Mouse (Mus musculus) frontal cortex, postnatal 25 days (tissue): ENCODE results near the gene Crkl.
A peak's percentile ranks its signal among the peaks of the same experiment; 100 is the strongest.
"Not testable (repeated sequence)": the region's sequence is repeated elsewhere in the genome, so short reads cannot be mapped to it uniquely, and the experiment has no call there.

Experiments used
- DNase-seq, 2 experiments: peaks; one replicate each; pipeline ENCODE4 v3.0.0; 2022; ENCODE audit warnings: low spot score in 2 of 2

Gene Crkl

DNA sequence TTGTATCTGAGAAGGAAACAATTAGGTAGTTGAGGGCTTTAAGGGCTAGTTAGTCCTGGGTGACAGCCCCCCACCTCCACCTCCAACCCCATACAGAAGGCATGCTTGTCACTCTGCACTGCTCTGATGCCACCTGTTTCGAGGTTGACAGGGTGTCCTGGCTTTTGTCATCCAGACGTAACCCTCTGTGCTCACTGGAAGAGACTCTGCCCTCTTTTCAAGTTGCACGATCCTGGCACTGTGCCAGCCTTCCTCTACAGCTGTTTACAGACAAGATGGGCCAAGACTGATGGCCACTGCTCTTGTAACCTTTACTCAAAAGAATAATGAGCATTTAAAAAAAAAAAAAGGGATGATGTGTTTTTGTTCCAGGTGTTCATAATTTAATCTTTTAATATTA, 34.7 kb downstream of the Crkl start:
- no peak for DNase-seq

GRCm38 (mm10) chr16:17488478-17489468, 37.0 kb downstream of the Crkl start:
- no peak for DNase-seq

GRCm38 (mm10) chr16:17489469-17490111, 37.8 kb downstream of the Crkl start, which contains the start of gene Aifm3:
Aifm3 (plus strand) TSS chr16:17489611.
- no peak for DNase-seq

GRCm38 (mm10) chr16:17491154-17491553, 39.4 kb downstream of the Crkl start:
- no peak for DNase-seq

DNA sequence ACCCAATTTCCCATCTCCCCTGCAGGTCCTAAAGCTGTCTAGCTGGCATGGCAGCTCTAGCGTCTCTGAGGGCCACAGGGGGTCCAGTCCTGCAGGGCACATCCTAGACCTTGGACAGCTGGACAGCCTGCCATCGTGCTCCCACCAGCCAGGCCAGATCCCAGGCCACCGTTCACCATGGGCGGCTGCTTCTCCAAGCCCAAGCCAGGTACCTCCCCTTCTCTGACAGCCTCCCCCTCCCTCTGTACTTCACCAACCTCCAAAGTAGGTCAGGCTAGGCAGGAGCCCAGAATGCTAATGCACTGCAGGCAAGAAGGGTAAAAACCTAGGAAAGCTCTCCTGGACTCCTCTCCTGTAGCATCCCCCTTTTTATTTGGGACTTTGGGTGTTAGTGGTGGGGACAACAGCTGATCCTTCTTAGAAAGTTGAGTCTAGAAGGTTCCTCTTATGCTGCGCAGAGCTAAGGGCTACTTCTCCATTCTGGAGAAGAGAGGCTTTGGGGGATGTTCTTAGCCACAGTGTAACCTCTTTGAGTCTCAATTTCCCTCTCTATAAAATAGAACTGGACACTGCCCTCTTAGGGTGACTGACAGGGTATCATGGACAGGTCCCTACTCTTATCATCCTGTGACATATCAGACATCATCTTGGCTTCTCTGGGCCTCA, 40.2 kb downstream of the Crkl start:
- no peak for DNase-seq

- DNase-seq = peak; percentile 65 to 80
Observed at GRCm38 (mm10) chr16:17496499-17497305, 44.9 kb downstream of the Crkl start.

GRCm38 (mm10) chr16:17499249-17499883, 47.6 kb downstream of the Crkl start:
- DNase-seq = no peak

DNA sequence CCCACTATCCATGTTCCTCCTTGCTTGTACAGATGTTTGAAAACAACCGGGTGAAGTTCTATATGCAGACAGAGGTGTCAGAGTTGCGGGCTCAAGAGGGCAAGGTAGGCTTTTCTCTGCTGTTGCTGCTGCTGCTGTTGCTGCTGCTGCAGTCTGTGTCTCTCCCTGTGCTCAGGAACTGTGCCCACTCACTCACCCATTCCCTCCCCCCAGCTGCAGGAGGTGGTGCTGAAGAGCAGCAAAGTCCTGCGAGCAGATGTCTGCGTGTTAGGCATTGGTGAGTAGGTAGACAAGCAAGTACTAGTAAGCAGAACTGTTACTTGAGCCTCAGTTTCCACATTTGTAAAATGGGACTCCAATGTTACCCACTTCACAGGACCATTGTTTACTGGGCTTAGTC, 50.9 kb downstream of the Crkl start:
- DNase-seq = no peak

GRCm38 (mm10) chr16:17507018-17507552, 55.3 kb downstream of the Crkl start:
- no peak for DNase-seq

DNA sequence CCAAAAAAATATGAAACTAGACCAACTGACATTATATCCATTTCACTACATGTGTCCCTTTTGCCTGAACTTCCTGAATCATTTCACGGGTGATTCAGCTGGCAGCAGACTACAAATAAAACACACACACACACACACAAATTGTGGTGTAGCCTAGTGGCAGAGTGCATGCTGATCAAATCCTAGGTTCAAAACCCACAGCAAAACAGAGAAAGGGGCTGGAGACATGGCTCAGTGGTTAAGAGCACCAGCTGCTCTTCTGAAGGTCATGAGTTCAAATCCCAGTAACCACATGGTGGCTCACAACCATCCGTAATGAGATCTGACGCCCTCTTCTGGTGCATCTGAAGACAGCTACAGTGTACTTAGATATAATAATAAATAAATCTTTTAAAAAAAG, 56.2 kb downstream of the Crkl start:
- DNase-seq = not testable (repeated sequence)

DNA sequence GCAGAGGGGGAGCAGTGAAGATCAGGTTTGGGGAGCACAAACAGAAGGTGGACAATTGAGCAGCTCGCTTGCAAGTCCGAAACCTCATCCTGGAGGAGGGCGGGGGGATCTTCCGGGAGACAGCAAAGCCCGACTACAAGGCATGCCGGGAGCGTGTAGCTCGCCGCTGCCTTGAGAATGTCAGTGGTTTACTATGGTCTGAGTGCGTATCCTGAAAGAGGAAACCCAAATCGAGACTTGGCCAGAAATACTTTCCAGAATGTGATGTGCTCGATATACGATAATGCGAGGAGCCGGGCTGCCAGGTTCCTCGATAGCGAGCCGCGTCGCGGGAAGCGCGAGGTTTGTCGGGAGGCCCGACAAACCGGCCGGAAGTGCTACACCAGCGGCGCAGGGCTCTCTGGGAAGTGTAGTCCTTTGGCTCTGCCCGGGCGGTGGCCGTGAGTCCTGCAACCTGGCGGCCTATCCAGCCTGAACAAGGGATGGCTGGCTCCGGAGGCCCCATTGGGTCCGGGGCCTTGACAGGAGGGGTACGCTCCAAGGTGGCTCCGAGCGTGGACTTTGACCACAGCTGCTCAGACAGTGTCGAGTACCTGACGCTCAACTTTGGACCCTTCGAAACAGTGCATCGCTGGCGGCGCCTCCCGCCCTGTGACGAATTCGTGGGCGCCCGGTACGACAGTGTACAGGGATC, 56.9 kb downstream of the Crkl start, which contains the start of gene Lztr1:
Gene Lztr1 (plus strand): TSS at position 143 of the 694 bp plus-strand sequence.
- DNase-seq = peak; percentile 80 to 84

GRCm38 (mm10) chr16:17509240-17509597, 57.4 kb downstream of the Crkl start:
- no peak for DNase-seq

DNA sequence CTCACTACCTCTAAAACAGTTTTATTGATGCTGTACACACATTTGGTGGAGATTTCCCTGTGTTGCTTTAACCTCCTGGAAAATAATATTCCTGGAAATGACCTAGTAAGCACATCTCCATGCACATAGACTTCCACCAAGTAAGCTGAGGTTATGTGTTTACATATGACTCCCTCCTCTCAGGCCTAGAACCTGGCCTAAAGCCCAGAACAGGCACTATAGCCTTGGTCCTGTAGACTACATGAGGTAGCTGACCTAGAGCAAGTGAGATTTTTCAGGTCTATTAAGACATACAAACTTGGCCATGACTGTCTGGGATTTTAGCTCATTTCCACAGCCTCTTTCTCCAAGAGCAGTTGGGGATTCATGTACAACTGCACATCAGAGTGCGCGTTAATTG, 58.4 kb downstream of the Crkl start:
- no peak for DNase-seq

DNA sequence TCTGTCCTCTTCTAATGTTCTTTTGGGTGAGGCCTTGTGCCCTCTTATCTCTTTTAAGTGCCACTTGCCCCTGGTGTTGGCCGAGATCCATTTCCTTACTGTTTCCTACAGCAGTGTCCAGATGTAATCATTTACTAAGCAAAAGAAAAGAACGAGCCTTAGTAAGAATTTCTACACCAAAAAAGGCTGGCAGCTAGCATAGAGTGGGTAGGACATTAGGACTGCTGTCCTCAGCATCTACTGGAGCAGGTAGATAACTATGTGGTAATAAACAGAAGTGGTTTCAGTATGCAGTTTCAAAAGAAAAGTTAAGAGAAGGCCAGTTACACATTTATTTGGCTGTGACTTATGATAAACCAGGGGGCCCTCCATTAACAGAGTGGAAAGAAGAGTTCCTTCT, 58.9 kb downstream of the Crkl start:
- no peak for DNase-seq

DNA sequence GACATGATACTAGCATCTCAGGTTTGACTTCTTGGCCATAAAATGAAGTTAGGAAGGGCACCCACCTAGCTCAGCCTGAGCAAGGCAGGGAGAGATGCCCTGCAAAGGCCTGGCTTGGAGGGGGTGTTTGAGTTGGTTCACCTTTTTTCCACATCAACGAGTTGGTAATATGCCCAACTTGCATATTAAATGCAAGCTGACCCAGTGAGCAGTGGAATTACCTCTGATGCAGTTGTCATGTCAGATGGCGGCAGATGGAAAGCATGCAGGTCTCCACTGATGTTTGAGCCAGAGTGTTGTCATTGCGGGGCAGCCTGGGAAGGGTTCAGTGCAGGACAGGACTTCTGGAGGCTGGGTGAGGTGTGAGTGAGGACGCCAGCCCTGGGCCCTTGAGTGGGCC, 59.6 kb downstream of the Crkl start:
- no peak for DNase-seq

- no peak for DNase-seq
Observed at GRCm38 (mm10) chr16:17518910-17519309, 67.1 kb downstream of the Crkl start.

- DNase-seq = no peak
Observed at GRCm38 (mm10) chr16:17524156-17524555, 72.4 kb downstream of the Crkl start.

DNA sequence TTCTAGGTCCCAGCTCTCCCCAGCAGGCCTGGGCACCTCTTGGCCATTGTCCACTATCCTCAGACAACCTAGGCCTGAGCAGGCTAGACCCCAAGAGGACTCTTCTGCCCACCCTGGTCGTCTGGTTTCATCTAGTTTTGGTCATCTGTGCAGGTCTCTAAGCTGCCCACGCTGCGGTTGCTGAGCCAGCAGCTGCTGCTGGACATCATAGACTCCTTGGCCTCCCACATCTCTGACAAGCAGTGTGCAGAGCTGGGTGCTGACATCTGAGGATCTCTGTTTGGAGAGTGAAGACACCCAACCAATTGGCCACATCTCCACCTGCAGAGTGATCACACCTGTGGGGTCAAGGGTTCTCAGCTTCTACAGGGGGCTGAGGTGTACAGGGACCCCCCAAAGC, 73.7 kb downstream of the Crkl start:
- no peak for DNase-seq

DNA sequence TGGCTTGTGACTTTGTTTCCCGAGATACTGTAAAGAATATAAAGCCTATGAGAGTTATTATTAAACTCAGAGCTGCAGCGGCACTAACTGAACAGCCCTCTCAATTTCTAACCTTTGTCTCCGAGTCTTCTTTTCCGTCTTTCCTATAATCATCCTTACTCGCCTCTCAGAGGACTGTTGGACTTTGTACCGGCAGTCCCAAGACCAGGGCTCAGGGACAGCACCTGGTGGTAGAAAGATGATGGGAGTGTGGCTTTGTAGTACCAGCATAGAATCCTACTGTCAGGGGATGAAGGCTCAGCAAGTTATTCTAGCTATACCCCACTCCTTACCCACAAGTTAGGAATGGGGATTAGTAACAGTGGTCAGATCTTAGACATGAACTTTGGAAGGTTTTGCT, 74.4 kb downstream of the Crkl start:
- DNase-seq = no peak

DNA sequence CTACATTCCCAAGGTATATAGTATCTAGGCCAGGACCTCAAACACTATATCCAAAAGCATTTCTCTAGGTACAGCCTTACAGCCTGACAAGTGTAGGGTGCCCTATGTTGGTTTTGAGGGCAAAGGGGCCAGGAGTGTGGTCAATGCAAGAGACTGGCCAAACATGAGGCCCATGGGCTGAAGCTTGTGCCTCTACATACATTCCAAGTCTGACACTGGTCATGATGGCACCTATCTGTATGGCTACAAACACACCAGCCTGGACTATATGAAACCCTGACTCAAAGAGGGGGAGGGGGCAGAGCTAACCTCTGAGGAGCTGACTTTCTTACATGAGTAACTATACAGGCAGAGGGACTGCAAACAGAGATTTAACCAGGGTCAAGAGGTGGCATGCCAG, 75.8 kb downstream of the Crkl start:
- no peak for DNase-seq
